Mouse (Mus musculus): ENCODE measurements around the gene Gm10799.

The Gm10799 gene

DNA sequence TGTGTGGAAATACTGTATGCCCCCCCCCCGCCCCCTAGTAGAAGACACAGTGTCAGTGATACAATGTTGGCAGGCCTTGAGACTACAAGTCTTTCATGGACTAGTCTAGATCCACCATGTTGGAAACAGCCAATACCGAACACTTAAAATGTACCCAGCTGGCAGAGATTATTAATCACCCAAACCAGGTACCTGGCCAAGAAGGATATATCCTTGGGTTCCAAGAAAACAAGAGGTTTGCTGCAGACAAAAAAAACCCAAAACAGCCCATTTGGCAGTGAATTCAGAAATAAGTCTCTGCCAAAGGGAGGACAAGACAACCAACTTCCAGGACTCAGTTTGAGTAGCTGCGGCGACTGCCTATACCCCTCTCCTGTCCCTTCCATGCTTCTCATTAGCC is 43.7 kb downstream of the Gm10799 start:
- DNase-seq (ENCODE audit: low read depth, low spot score): no peak

DNA sequence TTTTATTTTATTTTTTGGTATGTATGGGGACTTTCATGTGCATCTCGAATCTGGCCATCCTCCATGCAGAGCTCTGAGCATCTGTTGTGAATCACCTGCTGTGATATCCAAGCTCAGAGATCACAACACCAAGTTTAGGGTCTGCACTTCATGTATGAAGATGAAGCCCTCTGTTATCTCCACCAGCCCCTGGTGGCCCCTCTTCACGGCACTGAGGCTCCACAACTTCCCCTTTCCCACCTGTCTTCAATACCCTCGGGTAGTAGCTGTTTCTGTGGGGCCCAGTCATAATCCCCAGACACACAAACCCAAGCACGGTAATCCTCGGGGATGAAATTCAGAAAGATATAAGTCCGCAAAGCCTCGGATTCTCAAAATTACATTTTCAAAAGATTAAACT is 45.3 kb downstream of the Gm10799 start:
- DNase-seq (ENCODE audit: low read depth, low spot score): no peak
